Mouse (Mus musculus): ENCODE data around the gene Hbb-y.

DNA sequence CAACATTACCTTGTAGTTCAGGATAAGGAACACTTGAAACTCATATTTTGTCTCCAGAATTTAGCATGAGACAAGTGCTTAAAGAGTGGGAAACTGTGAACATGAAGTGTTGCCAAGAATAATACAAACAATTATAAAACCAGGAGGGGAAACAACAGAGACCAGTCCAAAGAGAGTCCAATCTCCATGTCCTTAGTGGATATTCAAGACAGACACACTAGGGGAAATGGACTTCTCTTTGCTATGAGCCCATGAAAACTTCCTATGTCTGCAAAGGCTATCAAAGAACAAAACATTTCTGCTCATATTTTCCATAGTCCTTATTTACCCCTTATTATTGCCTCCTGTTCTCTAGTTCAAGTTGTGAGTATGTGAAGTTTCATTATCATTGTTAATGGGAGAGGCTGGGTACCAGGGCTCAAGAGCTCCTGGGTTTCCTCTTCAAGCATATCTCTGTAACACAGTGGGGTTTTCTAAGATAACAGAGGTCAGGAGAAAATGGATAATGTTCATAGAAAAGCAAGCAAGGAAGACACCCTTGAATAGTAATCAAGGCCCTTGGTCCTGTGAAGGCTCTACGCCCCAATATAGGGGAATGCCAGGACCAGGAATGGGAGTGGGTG lies 41.7 kb downstream of the Hbb-y start:
- TF ChIP-seq POLR2A (IDR thresholded peaks at IDR 0.05; ENCODE audit: borderline replicate concordance, low read depth, low read length) (no peak), CTCF (IDR thresholded peaks at IDR 0.05; ENCODE audit: low read depth, low read length) (no peak)

Measured in bone marrow macrophage, adult 2 months (primary cell).